Mouse (Mus musculus): ENCODE measurements at regions not wholly inside any gene's neighbourhood (a gene's known extent, or its start where the extent isn't known, plus 50 kb on each side); places are given as distances from the start of the nearest gene placed in this dataset.

DNA sequence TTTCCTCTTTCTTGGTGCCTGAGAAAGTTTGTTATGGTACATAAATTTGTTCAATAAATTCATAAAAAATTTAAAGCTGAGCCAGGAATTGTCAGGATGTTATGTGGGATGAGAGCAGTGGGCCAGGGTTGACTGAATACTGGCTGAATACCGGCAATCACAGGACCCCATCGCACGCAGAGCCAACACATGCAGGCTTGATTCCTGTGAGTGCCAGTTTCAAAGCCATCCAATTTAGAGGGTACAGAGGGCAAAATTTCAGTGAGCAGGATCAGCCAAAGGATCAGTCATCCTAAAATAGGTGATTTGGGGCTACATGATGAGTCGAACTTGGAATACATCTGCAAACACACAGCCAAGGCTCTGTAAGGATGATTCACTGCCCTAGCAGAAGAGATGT is 583.6 kb upstream of the Nectin3 start:
- Histone ChIP-seq H3K36me3 (ENCODE audit: insufficient read depth, low read length) (no peaks in the 10 kb centered on the region), H3K27me3 (ENCODE audit: insufficient read depth, low read length) (no peaks in the 10 kb centered on the region), H3K9ac (replicated peaks; ENCODE audit: low read length) (no peak overlapping the region), H3K9me3 (ENCODE audit: low read length) (no peaks in the 10 kb centered on the region), H3K4me1 (ENCODE audit: insufficient read depth, low read length) (no peaks in the 10 kb centered on the region), H3K4me3 (ENCODE audit: low read length) (no peak overlapping the region), H3K4me2 (ENCODE audit: low read depth, low read length) (no peak overlapping the region), H3K27ac (no peak overlapping the region)
- TF ChIP-seq CTCF (IDR thresholded peaks at IDR 0.05; ENCODE audit: low read depth) = no peak
- ATAC-seq = no peak
- DNase-seq (ENCODE audit: low spot score) = no peak
- 90% methylated on average over 4 of the region's 4 CpGs for WGBS

DNA sequence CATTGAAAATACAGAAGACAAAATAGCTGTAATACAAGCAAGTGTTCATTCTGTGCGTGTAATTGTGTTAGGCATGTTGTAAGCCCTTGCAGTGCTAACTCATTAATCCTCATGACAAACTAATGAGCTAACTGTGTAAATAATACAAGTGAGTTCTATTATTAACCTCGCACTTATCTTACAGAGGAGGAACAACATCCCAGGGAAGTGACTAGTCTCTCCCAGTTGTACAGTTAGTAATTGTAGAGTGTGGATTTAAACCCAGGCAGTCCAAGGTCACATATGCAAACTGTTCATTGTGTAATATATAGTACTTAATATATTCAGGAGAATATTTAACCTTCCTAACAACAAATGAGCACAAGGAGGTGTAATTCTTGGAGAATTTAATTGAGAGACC is 582.0 kb upstream of the Nectin3 start:
- no peak overlapping the region for H3K4me2 ChIP-seq (ENCODE audit: low read depth, low read length)
- 54% methylated on average over 2 of the region's 2 CpGs for WGBS
- no peaks in the 10 kb centered on the region for H3K27me3 ChIP-seq (ENCODE audit: insufficient read depth, low read length)
- H3K9ac ChIP-seq (replicated peaks; ENCODE audit: low read length) = no peak overlapping the region
- no peak for ATAC-seq
- no peaks in the 10 kb centered on the region for H3K36me3 ChIP-seq (ENCODE audit: insufficient read depth, low read length)
- no peak for TF ChIP-seq CTCF (IDR thresholded peaks at IDR 0.05; ENCODE audit: low read depth)
- no peaks in the 10 kb centered on the region for H3K4me1 ChIP-seq (ENCODE audit: insufficient read depth, low read length)
- no peaks in the 10 kb centered on the region for H3K9me3 ChIP-seq (ENCODE audit: low read length)
- no peak for DNase-seq (ENCODE audit: low spot score)
- no peak overlapping the region for H3K4me3 ChIP-seq (ENCODE audit: low read length)
- H3K27ac ChIP-seq = no peak overlapping the region

DNA sequence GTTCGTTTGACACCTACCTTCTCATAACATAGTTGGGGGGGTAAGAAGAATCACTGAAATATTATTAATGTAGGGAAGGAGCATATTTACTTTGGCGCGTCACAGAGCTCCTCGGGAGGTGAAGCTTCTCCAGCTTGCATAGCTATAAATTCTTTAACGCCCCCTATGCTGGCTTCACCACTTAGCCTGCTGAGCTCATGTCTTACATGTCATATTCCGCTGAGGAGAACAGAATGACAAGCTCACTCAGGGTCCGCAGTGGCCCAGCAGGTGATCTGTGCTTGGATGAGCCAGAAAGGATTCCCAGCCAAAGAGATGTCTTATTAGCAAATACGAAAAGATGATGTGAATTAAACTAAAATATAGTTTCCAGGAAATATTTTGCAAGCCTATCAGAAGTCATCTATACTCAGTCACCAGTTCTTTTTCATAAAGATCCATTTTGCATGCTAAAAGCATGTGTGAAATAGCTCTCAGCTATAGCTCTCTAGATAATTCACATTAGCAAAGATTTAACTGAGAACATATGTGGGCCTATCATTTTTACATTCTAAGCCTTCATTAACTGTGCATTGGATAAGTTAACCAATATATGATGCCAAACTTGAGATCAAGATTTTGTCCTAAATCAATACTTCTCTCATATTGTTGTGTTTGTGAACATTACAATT is 561.1 kb upstream of the Nectin3 start:
- 0 out of 2 replicates have a peak overlapping the region, but pooled peaks have one; percentile 21 for H3K4me2 ChIP-seq (ENCODE audit: low read depth, low read length)
- DNase-seq (ENCODE audit: low spot score) (peak; percentile 69), ATAC-seq (peak; percentile 56; the same call in 1 of the 2 replicates)
- H3K4me3 ChIP-seq (ENCODE audit: low read length) = no peak overlapping the region
- no peaks in the 10 kb centered on the region for H3K4me1 ChIP-seq (ENCODE audit: insufficient read depth, low read length)
- no peak overlapping the region for H3K27ac ChIP-seq
- no peak for TF ChIP-seq CTCF (IDR thresholded peaks at IDR 0.05; ENCODE audit: low read depth)
- no peaks in the 10 kb centered on the region for H3K36me3 ChIP-seq (ENCODE audit: insufficient read depth, low read length)
- H3K27me3 ChIP-seq (ENCODE audit: insufficient read depth, low read length) = no peaks in the 10 kb centered on the region
- no peaks in the 10 kb centered on the region for H3K9me3 ChIP-seq (ENCODE audit: low read length)
- 48% methylated on average over 8 of the region's 8 CpGs for WGBS
- no peak overlapping the region for H3K9ac ChIP-seq (replicated peaks; ENCODE audit: low read length)

- no peak overlapping the region for H3K27ac ChIP-seq
- H3K36me3 ChIP-seq (ENCODE audit: insufficient read depth, low read length) = no peaks in the 10 kb centered on the region
- no peaks in the 10 kb centered on the region for H3K9me3 ChIP-seq (ENCODE audit: low read length)
- no peaks in the 10 kb centered on the region for H3K4me1 ChIP-seq (ENCODE audit: insufficient read depth, low read length)
- TF ChIP-seq CTCF (IDR thresholded peaks at IDR 0.05; ENCODE audit: low read depth) = no peak
- 58% methylated on average over 5 of the region's 5 CpGs for WGBS
- H3K9ac ChIP-seq (replicated peaks; ENCODE audit: low read length) = no peak overlapping the region
- ATAC-seq = no peak
- H3K27me3 ChIP-seq (ENCODE audit: insufficient read depth, low read length) = no peaks in the 10 kb centered on the region
- H3K4me3 ChIP-seq (ENCODE audit: low read length) = no peak overlapping the region
- DNase-seq (ENCODE audit: low spot score) = peak; percentile 4
- no peak overlapping the region for H3K4me2 ChIP-seq (ENCODE audit: low read depth, low read length)
These were observed 560.5 kb upstream of the Nectin3 start for GRCm38 (mm10) chr16:47058811-47059210.

- Histone ChIP-seq H3K27me3 (ENCODE audit: insufficient read depth, low read length) (no peaks in the 10 kb centered on the region), H3K4me1 (ENCODE audit: insufficient read depth, low read length) (no peaks in the 10 kb centered on the region), H3K4me3 (ENCODE audit: low read length) (no peak overlapping the region), H3K27ac (no peak overlapping the region), H3K36me3 (ENCODE audit: insufficient read depth, low read length) (no peaks in the 10 kb centered on the region), H3K9ac (replicated peaks; ENCODE audit: low read length) (no peak overlapping the region), H3K9me3 (ENCODE audit: low read length) (no peaks in the 10 kb centered on the region), H3K4me2 (ENCODE audit: low read depth, low read length) (no peak overlapping the region)
- TF ChIP-seq CTCF (IDR thresholded peaks at IDR 0.05; ENCODE audit: low read depth) = no peak
- ATAC-seq (no peak), DNase-seq (ENCODE audit: low spot score) (no peak)
These were observed 527.6 kb upstream of the Nectin3 start for GRCm38 (mm10) chr16:47025971-47026370.

GRCm38 (mm10) chr16:47017486-47017885 is 519.2 kb upstream of the Nectin3 start:
- ATAC-seq = no peak
- Histone ChIP-seq H3K36me3 (ENCODE audit: insufficient read depth, low read length) (no peaks in the 10 kb centered on the region), H3K4me2 (ENCODE audit: low read depth, low read length) (no peak overlapping the region), H3K27me3 (ENCODE audit: insufficient read depth, low read length) (no peaks in the 10 kb centered on the region), H3K9ac (replicated peaks; ENCODE audit: low read length) (no peak overlapping the region), H3K4me1 (ENCODE audit: insufficient read depth, low read length) (no peaks in the 10 kb centered on the region), H3K27ac (no peak overlapping the region), H3K9me3 (ENCODE audit: low read length) (no peaks in the 10 kb centered on the region), H3K4me3 (ENCODE audit: low read length) (no peak overlapping the region)
- no peak for TF ChIP-seq CTCF (IDR thresholded peaks at IDR 0.05; ENCODE audit: low read depth)
- peak; percentile 30 for DNase-seq (ENCODE audit: low spot score)
- 64% methylated on average over 3 of the region's 3 CpGs for WGBS

DNA sequence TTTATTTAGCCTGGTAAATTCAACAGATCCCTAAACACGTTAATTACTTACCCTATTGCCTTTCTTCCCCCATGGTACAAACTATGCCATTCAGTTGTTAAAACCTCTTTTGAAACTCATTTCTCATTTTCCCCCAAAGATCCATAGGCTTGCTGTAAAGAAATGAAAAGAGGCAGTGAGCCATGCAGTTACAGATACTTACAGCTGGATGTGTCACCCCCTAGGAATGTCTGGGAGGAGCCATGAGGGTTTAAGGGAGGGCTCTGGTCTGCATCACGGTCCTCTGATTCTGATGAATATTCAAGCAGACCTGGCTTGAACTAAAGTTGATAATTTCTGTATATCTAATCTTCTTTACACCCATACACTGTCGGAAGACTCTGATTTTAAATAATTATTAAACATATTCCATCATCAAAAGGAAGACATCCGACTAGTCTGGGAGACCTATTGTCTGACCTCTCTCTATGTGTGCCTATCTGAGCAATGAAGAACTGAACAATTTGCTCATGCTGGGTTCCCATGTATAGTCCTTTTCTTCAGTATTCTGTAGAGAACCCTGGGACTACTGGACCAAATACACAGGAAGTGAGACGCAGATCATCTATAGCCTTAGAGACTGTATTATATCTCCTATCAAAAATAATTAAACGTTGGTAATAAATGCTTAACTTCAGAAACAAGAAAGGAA is 484.7 kb upstream of the Nectin3 start:
- ATAC-seq (no peak), DNase-seq (ENCODE audit: low spot score) (peak; percentile 10)
- no peaks in the 10 kb centered on the region for H3K36me3 ChIP-seq (ENCODE audit: insufficient read depth, low read length)
- H3K4me1 ChIP-seq (ENCODE audit: insufficient read depth, low read length) = no peaks in the 10 kb centered on the region
- H3K27ac ChIP-seq = no peak overlapping the region
- no peaks in the 10 kb centered on the region for H3K27me3 ChIP-seq (ENCODE audit: insufficient read depth, low read length)
- H3K4me3 ChIP-seq (ENCODE audit: low read length) = no peak overlapping the region
- no peak for TF ChIP-seq CTCF (IDR thresholded peaks at IDR 0.05; ENCODE audit: low read depth)
- WGBS = 41% methylated on average over 6 of the region's 6 CpGs
- H3K9ac ChIP-seq (replicated peaks; ENCODE audit: low read length) = no peak overlapping the region
- no peak overlapping the region for H3K4me2 ChIP-seq (ENCODE audit: low read depth, low read length)
- H3K9me3 ChIP-seq (ENCODE audit: low read length) = no peaks in the 10 kb centered on the region

Measured in hindbrain, postnatal 0 days (tissue).